Mouse (Mus musculus): ENCODE measurements around the gene Ada.
"Not testable (repeated sequence)": the region's sequence is repeated elsewhere in the genome, so short reads cannot be mapped to it uniquely, and the experiment has no call there.

Ada gene

GRCm38 (mm10) chr2:163696763-163697162 is 53.3 kb downstream of the Ada start:
- DNase-seq (ENCODE audit: low spot score): no peak

- no peak for DNase-seq (ENCODE audit: low spot score)
Observed at GRCm38 (mm10) chr2:163693716-163694314, 56.2 kb downstream of the Ada start.

GRCm38 (mm10) chr2:163692873-163693612 is 57.0 kb downstream of the Ada start:
- DNase-seq (ENCODE audit: low spot score): no peak

GRCm38 (mm10) chr2:163691846-163692605 is 58.0 kb downstream of the Ada start:
- DNase-seq (ENCODE audit: low spot score): no peak

GRCm38 (mm10) chr2:163690409-163691304 is 59.4 kb downstream of the Ada start:
- DNase-seq (ENCODE audit: low spot score): no peak

GRCm38 (mm10) chr2:163689771-163690170 is 60.3 kb downstream of the Ada start:
- DNase-seq (ENCODE audit: low spot score): no peak

GRCm38 (mm10) chr2:163688377-163688776 is 61.7 kb downstream of the Ada start:
- not testable (repeated sequence) for DNase-seq (ENCODE audit: low spot score)

GRCm38 (mm10) chr2:163686886-163687285 is 63.2 kb downstream of the Ada start:
- no peak for DNase-seq (ENCODE audit: low spot score)

- DNase-seq (ENCODE audit: low spot score): no peak
Observed at GRCm38 (mm10) chr2:163686233-163686632, 63.8 kb downstream of the Ada start.

- DNase-seq (ENCODE audit: low spot score): no peak
Observed at GRCm38 (mm10) chr2:163685761-163686200, 64.3 kb downstream of the Ada start.

GRCm38 (mm10) chr2:163685287-163685686 is 64.8 kb downstream of the Ada start:
- DNase-seq (ENCODE audit: low spot score): no peak

GRCm38 (mm10) chr2:163682344-163682743 is 67.7 kb downstream of the Ada start:
- DNase-seq (ENCODE audit: low spot score): no peak

- DNase-seq (ENCODE audit: low spot score): no peak
Observed at GRCm38 (mm10) chr2:163676745-163677144, 73.3 kb downstream of the Ada start.

Measured in ovary, postnatal 10 days (tissue).